Mouse (Mus musculus) ES-Bruce4 (cell line): ENCODE data around the gene Flii. TPM values are rescaled to one million over a fixed set of nuclear protein-coding genes. Genes with fewer than 3 reads are reported as not detected.

Experiments used
- H3K27ac ChIP-seq: 2 replicates; pipeline ENCODE4 v1.5.1; 2012; ENCODE audit warnings: low read length, inconsistent platforms; ENCODE audit not compliant: insufficient read depth
- H3K27me3 ChIP-seq: 2 replicates; pipeline ENCODE4 v1.6.1; 2012; ENCODE audit warnings: mild to moderate bottlenecking, low read length, inconsistent platforms; ENCODE audit not compliant: control insufficient read depth, poor library complexity, insufficient read depth, severe bottlenecking
- H3K36me3 ChIP-seq: 2 replicates; pipeline ENCODE4 v1.6.1; 2012; ENCODE audit warnings: inconsistent platforms, mild to moderate bottlenecking, low read length, moderate library complexity; ENCODE audit not compliant: control insufficient read depth, poor library complexity, insufficient read depth, severe bottlenecking
- H3K4me1 ChIP-seq: one replicate; pipeline ENCODE4 v1.8.1; 2011; ENCODE audit warnings: low read length; ENCODE audit not compliant: control insufficient read depth, insufficient read depth
- H3K4me3 ChIP-seq: 2 replicates; pipeline ENCODE4 v1.5.1; 2011; ENCODE audit warnings: low read depth, mild to moderate bottlenecking, low read length
- H3K9ac ChIP-seq: 2 replicates; pipeline ENCODE4 v1.6.1; 2012; ENCODE audit warnings: low read depth, mild to moderate bottlenecking, inconsistent platforms; ENCODE audit not compliant: poor library complexity, severe bottlenecking
- H3K9me3 ChIP-seq: replicated peaks from 2 replicates; pipeline ENCODE4 v1.6.1; 2012; ENCODE audit warnings: mild to moderate bottlenecking, low read length, inconsistent platforms; ENCODE audit not compliant: control insufficient read depth, poor library complexity, insufficient read depth, severe bottlenecking
- CTCF ChIP-seq: IDR thresholded peaks from one replicate; pipeline ENCODE4 v1.8.1; 2011; ENCODE audit warnings: low read depth, low read length
- EP300 ChIP-seq: IDR thresholded peaks from 2 replicates; pipeline ENCODE4 v1.6.1; 2011; ENCODE audit warnings: low read depth, low read length; ENCODE audit not compliant: insufficient read depth
- POLR2A ChIP-seq: IDR thresholded peaks from one replicate; pipeline ENCODE4 v1.8.1; 2011; ENCODE audit warnings: low read length; ENCODE audit not compliant: insufficient read depth
- polyA plus RNA-seq: library from polyadenylated mRNA; stranded (reverse); fragments of >200 nt; gene quantifications from 2 replicates; pipeline ENCODE4 v1.2.4, GENCODE M21; 2011; ENCODE audit warnings: low read depth; ENCODE audit not compliant: missing spikeins, insufficient read depth, insufficient read length

Flii gene
- polyA plus RNA-seq, 1 experiment: 52.5 TPM

- TF ChIP-seq CTCF: no peak
- TF ChIP-seq EP300: no peak
- no peak overlapping the region for H3K27ac ChIP-seq
- no peak overlapping the region for H3K4me3 ChIP-seq
- no peaks in the 10 kb centered on the region for H3K9me3 ChIP-seq
- no peaks in the 10 kb centered on the region; the same call in 1 of the 2 replicates for H3K36me3 ChIP-seq
- H3K4me1 ChIP-seq: no peaks in the 10 kb centered on the region
- no peaks in the 10 kb centered on the region for H3K27me3 ChIP-seq
- no peak overlapping the region for H3K9ac ChIP-seq
Measured at GRCm38 (mm10) chr11:60736491-60736890, 9.4 kb upstream of the Flii start.

GRCm38 (mm10) chr11:60735191-60735590 lies 8.1 kb upstream of the Flii start:
- H3K36me3 ChIP-seq: no peaks in the 10 kb centered on the region
- no peak for TF ChIP-seq POLR2A
- TF ChIP-seq CTCF: no peak
- no peak for TF ChIP-seq EP300
- H3K4me3 ChIP-seq: no peak overlapping the region
- H3K27ac ChIP-seq: no peak overlapping the region
- no peaks in the 10 kb centered on the region for H3K27me3 ChIP-seq
- no peaks in the 10 kb centered on the region for H3K4me1 ChIP-seq
- H3K9me3 ChIP-seq: no peaks in the 10 kb centered on the region
- H3K9ac ChIP-seq: no peak overlapping the region

DNA sequence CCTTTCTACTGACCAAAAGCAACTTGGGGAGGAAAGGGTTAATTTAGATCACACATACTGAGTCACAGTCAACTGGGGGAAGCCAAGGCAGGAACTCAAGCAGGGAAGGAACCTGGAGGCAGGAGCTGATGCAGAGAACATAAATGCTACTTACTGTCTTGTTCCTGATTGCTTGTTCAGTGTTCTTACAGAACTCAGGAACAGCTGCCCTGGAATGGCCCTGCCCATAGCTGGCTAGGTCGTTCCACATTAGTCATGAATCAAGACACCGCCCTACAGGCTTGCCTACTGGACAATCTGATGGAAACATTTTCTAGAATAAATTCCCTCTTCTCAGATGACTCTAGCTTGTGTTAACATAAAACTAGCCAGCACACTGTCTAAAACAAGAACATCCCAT lies 7.1 kb upstream of the Flii start:
- TF ChIP-seq EP300 (no peak), POLR2A (no peak), CTCF (no peak)
- no peaks in the 10 kb centered on the region for H3K36me3 ChIP-seq
- no peaks in the 10 kb centered on the region for H3K9me3 ChIP-seq
- no peaks in the 10 kb centered on the region for H3K4me1 ChIP-seq
- no peak overlapping the region for H3K27ac ChIP-seq
- H3K27me3 ChIP-seq: no peaks in the 10 kb centered on the region
- H3K9ac ChIP-seq: no peak overlapping the region
- H3K4me3 ChIP-seq: no peak overlapping the region

GRCm38 (mm10) chr11:60731251-60731650 lies 4.2 kb upstream of the Flii start:
- Histone ChIP-seq H3K36me3 (no peaks in the 10 kb centered on the region), H3K9me3 (no peaks in the 10 kb centered on the region), H3K4me1 (no peaks in the 10 kb centered on the region), H3K27ac (no peak overlapping the region), H3K27me3 (no peaks in the 10 kb centered on the region), H3K9ac (0 out of 2 replicates have a peak overlapping the region, but pooled peaks have one; percentile 18), H3K4me3 (peak overlapping the region; percentile 31)
- no peak for TF ChIP-seq POLR2A
- no peak for TF ChIP-seq EP300
- TF ChIP-seq CTCF: no peak

GRCm38 (mm10) chr11:60730169-60730568 lies 3.1 kb upstream of the Flii start:
- Histone ChIP-seq H3K9ac (no peak overlapping the region), H3K27ac (no peak overlapping the region), H3K36me3 (no peaks in the 10 kb centered on the region), H3K4me3 (no peak overlapping the region), H3K9me3 (no peaks in the 10 kb centered on the region), H3K27me3 (no peaks in the 10 kb centered on the region), H3K4me1 (no peaks in the 10 kb centered on the region)
- no peak for TF ChIP-seq POLR2A
- no peak for TF ChIP-seq CTCF
- TF ChIP-seq EP300: no peak

DNA sequence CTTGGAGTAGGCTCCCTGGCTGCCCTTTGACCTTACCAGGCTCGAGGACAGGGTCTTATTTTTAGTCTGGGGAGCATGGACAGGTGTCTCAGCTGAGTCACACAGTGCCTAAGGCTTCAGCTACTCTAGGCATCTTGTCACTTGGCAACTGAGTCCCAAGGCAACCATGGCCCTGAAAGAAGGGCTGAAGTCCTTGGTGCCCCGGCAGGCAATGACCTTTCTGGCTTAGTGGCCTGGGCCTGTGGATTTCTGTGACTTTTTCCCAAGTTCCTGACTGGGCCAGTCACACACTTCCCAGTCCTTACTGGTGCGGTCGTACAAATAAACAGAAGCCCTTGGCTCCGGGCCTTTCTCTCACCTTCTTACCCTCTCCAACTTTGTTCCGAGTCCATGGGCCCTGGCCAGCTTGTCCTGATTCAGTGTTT lies 2.2 kb upstream of the Flii start:
- no peak overlapping the region for H3K27ac ChIP-seq
- no peaks in the 10 kb centered on the region for H3K27me3 ChIP-seq
- no peaks in the 10 kb centered on the region for H3K4me1 ChIP-seq
- no peaks in the 10 kb centered on the region for H3K36me3 ChIP-seq
- no peaks in the 10 kb centered on the region for H3K9me3 ChIP-seq
- no peak overlapping the region for H3K4me3 ChIP-seq
- TF ChIP-seq CTCF: no peak
- no peak for TF ChIP-seq EP300
- TF ChIP-seq POLR2A: no peak
- H3K9ac ChIP-seq: no peak overlapping the region
